Mouse (Mus musculus) brain, embryonic 14.5 days (tissue): ENCODE measurements around the gene Sema4g. TPM values are rescaled to one million over a fixed set of nuclear protein-coding genes. Genes with fewer than 3 reads are reported as not detected.

Source experiments
- DNase-seq: peaks from one replicate; pipeline ENCODE4 v3.0.0-alpha.2; 2011; ENCODE audit warnings: low read depth
- CTCF ChIP-seq: fragments of 200-500 bp; IDR thresholded peaks from 2 replicates; pipeline ENCODE4 v1.5.1; 2012; ENCODE audit warnings: inconsistent platforms, mild to moderate bottlenecking, moderate library complexity, borderline replicate concordance; ENCODE audit not compliant: insufficient read depth, insufficient read length; ENCODE audit errors: extremely low read depth
- POLR2A ChIP-seq: fragments of 200-500 bp; IDR thresholded peaks from 2 replicates; pipeline ENCODE4 v1.6.1; 2012; ENCODE audit warnings: mild to moderate bottlenecking, inconsistent platforms, borderline replicate concordance; ENCODE audit not compliant: poor library complexity, insufficient read depth, insufficient read length, severe bottlenecking; ENCODE audit errors: extremely low read depth
- polyA plus RNA-seq: library from polyadenylated mRNA; depleted of rRNA; stranded (reverse); fragments of >200 nt; gene quantifications from 2 replicates; pipeline ENCODE4 v1.2.3, GENCODE M21; 2012

The Sema4g gene
- polyA plus RNA-seq, 1 experiment = 172 TPM

- no peak for TF ChIP-seq CTCF
- TF ChIP-seq POLR2A = no peak
- peak; percentile 95 for DNase-seq
Observed at GRCm38 (mm10) chr19:45005957-45006712, 17.2 kb downstream of the Sema4g start, which contains the start of gene Mrpl43. Mrpl43 (minus strand) TSS chr19:45006442.

- TF ChIP-seq POLR2A = no peak
- no peak for TF ChIP-seq CTCF
- no peak for DNase-seq
Observed at GRCm38 (mm10) chr19:45007021-45007420, 18.1 kb downstream of the Sema4g start.

- DNase-seq = no peak
- no peak for TF ChIP-seq POLR2A
Observed at GRCm38 (mm10) chr19:45007425-45008191, 18.7 kb downstream of the Sema4g start.

GRCm38 (mm10) chr19:45010646-45011045 is 21.7 kb downstream of the Sema4g start:
- no peak for TF ChIP-seq CTCF
- no peak for TF ChIP-seq POLR2A
- no peak for DNase-seq

GRCm38 (mm10) chr19:45012219-45012618 is 23.3 kb downstream of the Sema4g start:
- TF ChIP-seq CTCF (no peak), POLR2A (no peak)

GRCm38 (mm10) chr19:45012636-45013035 is 23.7 kb downstream of the Sema4g start:
- DNase-seq = peak; percentile 77

More at GRCm38 (mm10) chr19:45012219-45012618, 23.3 kb downstream of the Sema4g start:
- no peak for DNase-seq

GRCm38 (mm10) chr19:45013581-45014225 is 24.8 kb downstream of the Sema4g start:
- no peak for DNase-seq
- no peak for TF ChIP-seq CTCF
- no peak for TF ChIP-seq POLR2A

More at GRCm38 (mm10) chr19:45012636-45013035, 23.7 kb downstream of the Sema4g start:
- TF ChIP-seq CTCF (peak; percentile 31; the same call in 1 of the 2 replicates), POLR2A (no peak)

GRCm38 (mm10) chr19:45014335-45014971 is 25.6 kb downstream of the Sema4g start, which contains the start of gene Lzts2:
Lzts2 (plus strand) TSS chr19:45014414.
- TF ChIP-seq CTCF (no peak), POLR2A (no peak)
- DNase-seq = peak; percentile 13

GRCm38 (mm10) chr19:45014981-45015402 is 26.1 kb downstream of the Sema4g start:
- TF ChIP-seq POLR2A (no peak), CTCF (no peak)
- DNase-seq = no peak

- DNase-seq = peak; percentile 49
- no peak for TF ChIP-seq POLR2A
- TF ChIP-seq CTCF = no peak
Observed at GRCm38 (mm10) chr19:45015518-45016281, 26.8 kb downstream of the Sema4g start.
